Comparison of ENCODE assay signal across 10 mouse cellular contexts in the genomic region with DNA sequence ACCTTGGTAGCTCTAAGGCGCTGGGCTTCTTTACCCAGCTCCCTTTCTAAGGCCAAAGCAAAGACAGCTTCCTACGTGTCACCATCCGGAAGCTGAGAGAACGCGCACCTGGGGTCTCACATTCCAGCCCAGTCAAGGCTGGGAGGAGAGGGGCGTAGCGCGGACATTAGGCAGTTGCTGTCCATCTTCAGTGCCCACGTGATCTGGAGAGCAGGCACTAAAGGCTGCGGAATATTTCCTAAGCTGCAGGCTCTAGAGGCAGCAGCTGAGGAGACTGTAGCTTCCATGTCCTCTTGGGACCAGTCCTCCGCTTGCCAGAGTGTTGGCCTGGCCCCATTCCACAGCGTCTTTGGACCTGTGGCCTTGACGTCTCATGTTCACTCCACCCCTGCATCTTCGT. TPM values are rescaled to one million over a fixed set of nuclear protein-coding genes. Genes with fewer than 3 reads are reported as not detected.
DNase-seq lines count a peak whose midpoint lies in the region; ATAC-seq and TF ChIP-seq lines count a peak whose summit lies in the region.
"Had no signal": no experiment of that assay in that cellular context is flagged by ENCODE, and none has a peak within 500 bp of the region (broad histone marks: within the 10 kb centered on the region; RNA-seq: fewer than 3 reads in every experiment).

No protein-coding gene starts in this region.

- no peaks in the 10 kb centered on the region for H3K9me3 ChIP-seq in stomach, embryonic 15.5 days
- H3K9me3 ChIP-seq in stomach, postnatal 0 days (ENCODE audit: control insufficient read depth, low read length): no peaks in the 10 kb centered on the region
- no peaks in the 10 kb centered on the region for H3K9me3 ChIP-seq in embryonic facial prominence, embryonic 15.5 days (replicated peaks)
- no peaks in the 10 kb centered on the region for H3K9me3 ChIP-seq in hindbrain, embryonic 12.5 days (replicated peaks)
- H3K9me3 ChIP-seq: forebrain, embryonic 12.5 days had no signal

- no peak for TF ChIP-seq CTCF in stomach, postnatal 0 days (IDR thresholded peaks at IDR 0.05; ENCODE audit: low read depth)

- no peak overlapping the region for H3K9ac ChIP-seq in stomach, embryonic 15.5 days
- H3K9ac ChIP-seq in stomach, postnatal 0 days (ENCODE audit: low read length): no peak overlapping the region
- H3K9ac ChIP-seq in embryonic facial prominence, embryonic 15.5 days: no peak overlapping the region
- H3K9ac ChIP-seq in hindbrain, embryonic 12.5 days: no peak overlapping the region
- H3K9ac ChIP-seq: forebrain, embryonic 12.5 days had no signal

- no peak for TF ChIP-seq EP300 in stomach, postnatal 0 days (optimal IDR thresholded peaks at IDR 0.05)

- H3K36me3 ChIP-seq in stomach, embryonic 15.5 days: no peaks in the 10 kb centered on the region
- H3K36me3 ChIP-seq in stomach, postnatal 0 days (ENCODE audit: control insufficient read depth, insufficient read depth, low read length): no peaks in the 10 kb centered on the region
- H3K36me3 ChIP-seq in embryonic facial prominence, embryonic 15.5 days: no peaks in the 10 kb centered on the region
- H3K36me3 ChIP-seq in hindbrain, embryonic 12.5 days: no peaks in the 10 kb centered on the region
- H3K36me3 ChIP-seq: forebrain, embryonic 12.5 days had no signal

- DNase-seq in stomach, postnatal 0 days (ENCODE audit: low spot score): no peak
- DNase-seq in yolk sac, embryonic 10.5 days (ENCODE audit: low spot score): peak; percentile 30
- no peak for DNase-seq in layer of hippocampus, postnatal 10 days (ENCODE audit: low spot score in 2 of 2)
- DNase-seq in urinary bladder, adult 2 months (ENCODE audit: low spot score): no peak

- peaks cover 93% of the 10 kb centered on the region for H3K27me3 ChIP-seq in stomach, embryonic 15.5 days (replicated peaks)
- H3K27me3 ChIP-seq in stomach, postnatal 0 days (ENCODE audit: control insufficient read depth, insufficient read depth, low read length): peaks cover 35% of the 10 kb centered on the region
- peaks cover 98% of the 10 kb centered on the region for H3K27me3 ChIP-seq in embryonic facial prominence, embryonic 15.5 days
- peaks cover 97% of the 10 kb centered on the region for H3K27me3 ChIP-seq in hindbrain, embryonic 12.5 days

- no peak overlapping the region for H3K4me3 ChIP-seq in stomach, embryonic 15.5 days (replicated peaks)
- no peak overlapping the region for H3K4me3 ChIP-seq in stomach, postnatal 0 days (ENCODE audit: low read depth, low read length)
- H3K4me3 ChIP-seq in embryonic facial prominence, embryonic 15.5 days (replicated peaks): no peak overlapping the region
- peak overlapping the region; percentile 5; the same call in 1 of the 2 replicates for H3K4me3 ChIP-seq in hindbrain, embryonic 12.5 days
- H3K4me3 ChIP-seq: forebrain, embryonic 12.5 days had no signal

- no peak for ATAC-seq in stomach, embryonic 15.5 days (ENCODE audit: insufficient read depth, low FRiP score, low read depth)
- ATAC-seq in stomach, postnatal 0 days (ENCODE audit: low FRiP score, low TSS enrichment): no peak
- ATAC-seq in embryonic facial prominence, embryonic 15.5 days (ENCODE audit: insufficient number of reproducible peaks, low FRiP score, low TSS enrichment, low read depth): no peak
- ATAC-seq in hindbrain, embryonic 12.5 days (ENCODE audit: low FRiP score): no peak

- no peak overlapping the region for H3K27ac ChIP-seq in stomach, embryonic 15.5 days
- H3K27ac ChIP-seq in stomach, postnatal 0 days (replicated peaks): no peak overlapping the region
- H3K27ac ChIP-seq in embryonic facial prominence, embryonic 15.5 days (replicated peaks): no peak overlapping the region
- no peak overlapping the region for H3K27ac ChIP-seq in hindbrain, embryonic 12.5 days
- H3K27ac ChIP-seq: forebrain, embryonic 12.5 days had no signal

- 1% methylated on average over 14 of the region's 14 CpGs for WGBS in stomach, embryonic 15.5 days
- WGBS in stomach, postnatal 0 days: 3% methylated on average over 14 of the region's 14 CpGs
- under 1% methylated on average over 14 of the region's 14 CpGs for WGBS in embryonic facial prominence, embryonic 15.5 days
- under 1% methylated on average over 14 of the region's 14 CpGs for WGBS in hindbrain, embryonic 12.5 days

- peaks cover 24% of the 10 kb centered on the region for H3K4me1 ChIP-seq in stomach, embryonic 15.5 days
- no peaks in the 10 kb centered on the region; the same call in 1 of the 2 replicates for H3K4me1 ChIP-seq in stomach, postnatal 0 days (replicated peaks; ENCODE audit: control insufficient read depth, insufficient read depth)
- H3K4me1 ChIP-seq in embryonic facial prominence, embryonic 15.5 days: peaks cover 28% of the 10 kb centered on the region
- peaks cover 30% of the 10 kb centered on the region for H3K4me1 ChIP-seq in hindbrain, embryonic 12.5 days

- H3K4me2 ChIP-seq in stomach, embryonic 15.5 days: peak overlapping the region; percentile 8; the same call in 1 of the 2 replicates
- H3K4me2 ChIP-seq in stomach, postnatal 0 days (replicated peaks; ENCODE audit: low read depth): no peak overlapping the region
- H3K4me2 ChIP-seq in embryonic facial prominence, embryonic 15.5 days (replicated peaks): 0 out of 2 replicates have a peak overlapping the region, but pooled peaks have one; percentile 8
- H3K4me2 ChIP-seq in hindbrain, embryonic 12.5 days (replicated peaks): peak overlapping the region; percentile 24
- H3K4me2 ChIP-seq: forebrain, embryonic 12.5 days had no signal

RNA-seq across cellular contexts. Expression of a gene that starts 3.9 kb away (rescaled TPM):
- polyA plus RNA-seq in stomach, embryonic 15.5 days (2015; fragmentation: Nextera tagmentation; extraction: Ambion mirVana): 0.15 and 0.32 TPM in 2 replicates
- 0.08 TPM in 1 of 2 replicates, not detected in the other for polyA plus RNA-seq in stomach, postnatal 0 days (2015; fragmentation: Nextera tagmentation; extraction: Ambion mirVana)
- polyA plus RNA-seq in embryonic facial prominence, embryonic 15.5 days (2015; fragmentation: Nextera tagmentation; extraction: Ambion mirVana): 0.14 TPM in 1 of 2 replicates, not detected in the other
- polyA plus RNA-seq in hindbrain, embryonic 12.5 days (2016; fragmentation: Nextera tagmentation; extraction: Ambion mirVana): 3.0 and 3.1 TPM in 2 replicates
- not detected for total RNA-seq in layer of hippocampus, postnatal 10 days (2021)
- 10.6 and 12.9 TPM in 2 replicates for polyA plus RNA-seq in urinary bladder, adult 2 months (2012; rRNA removed)
- total RNA-seq: left cerebral cortex, postnatal 25 days had no signal
- polyA plus RNA-seq: small intestine, adult 2 months had no signal
